Mouse (Mus musculus) ZHBTc4 (cell line): ENCODE measurements around the gene Acvr1b.

Experiments used
- DNase-seq: peaks from one replicate; pipeline ENCODE4 v3.0.0-alpha.2; 2011; ENCODE audit warnings: low read depth, low spot score

Acvr1b gene

GRCm38 (mm10) chr15:101175131-101175460 is 1.2 kb downstream of the Acvr1b start:
- DNase-seq = no peak

- DNase-seq = no peak
These were observed 1.9 kb downstream of the Acvr1b start for GRCm38 (mm10) chr15:101175613-101176283.

- no peak for DNase-seq
These were observed 2.4 kb downstream of the Acvr1b start for GRCm38 (mm10) chr15:101176284-101176680.

- DNase-seq = no peak
These were observed 3.2 kb downstream of the Acvr1b start for GRCm38 (mm10) chr15:101176795-101177691.

GRCm38 (mm10) chr15:101180363-101181105 is 6.7 kb downstream of the Acvr1b start:
- DNase-seq = peak; percentile 77

GRCm38 (mm10) chr15:101181106-101181466 is 7.2 kb downstream of the Acvr1b start:
- DNase-seq = peak; percentile 95

- no peak for DNase-seq
These were observed 7.6 kb downstream of the Acvr1b start for GRCm38 (mm10) chr15:101181500-101181899.

- peak; percentile 81 for DNase-seq
These were observed 8.8 kb downstream of the Acvr1b start for GRCm38 (mm10) chr15:101182676-101183075.

- DNase-seq = no peak
These were observed 10.4 kb downstream of the Acvr1b start for GRCm38 (mm10) chr15:101184300-101184699.

GRCm38 (mm10) chr15:101185549-101185948 is 11.7 kb downstream of the Acvr1b start:
- DNase-seq = peak; percentile 68

- DNase-seq = no peak
These were observed 14.0 kb downstream of the Acvr1b start for GRCm38 (mm10) chr15:101187907-101188306.

GRCm38 (mm10) chr15:101189981-101190761 is 16.3 kb downstream of the Acvr1b start:
- no peak for DNase-seq

- no peak for DNase-seq
These were observed 16.9 kb downstream of the Acvr1b start for GRCm38 (mm10) chr15:101190762-101191150.

GRCm38 (mm10) chr15:101191459-101192259 is 17.8 kb downstream of the Acvr1b start:
- DNase-seq = no peak

- no peak for DNase-seq
These were observed 18.4 kb downstream of the Acvr1b start for GRCm38 (mm10) chr15:101192260-101192640.

GRCm38 (mm10) chr15:101192651-101193050 is 18.8 kb downstream of the Acvr1b start:
- DNase-seq = no peak

- DNase-seq = no peak
These were observed 20.1 kb downstream of the Acvr1b start for GRCm38 (mm10) chr15:101193971-101194370.

- DNase-seq = no peak
These were observed 21.3 kb downstream of the Acvr1b start for GRCm38 (mm10) chr15:101194951-101195823.

- no peak for DNase-seq
These were observed 22.4 kb downstream of the Acvr1b start for GRCm38 (mm10) chr15:101196079-101196795.
